Mouse (Mus musculus) gastrocnemius, postnatal 14 days (tissue): ENCODE results near the gene Slc16a11. TPM values are rescaled to one million over a fixed set of nuclear protein-coding genes. Genes with fewer than 3 reads are reported as not detected.

ENCODE experiments used
- DNase-seq: peaks from one replicate; pipeline ENCODE4 v3.0.0; 2021; ENCODE audit warnings: mixed read lengths
- intact Hi-C: fragments of 180-260 bp; cut with DNase I; formaldehyde crosslinking; loops from one replicate; pipeline ENCODE4 v1.15.1; 2025; ENCODE audit warnings: low total_unique reads
- total RNA-seq, 2 experiments: library from RNA; stranded (reverse); gene quantifications; 2 replicates each; pipeline ENCODE4 v1.2.3; 2021

The Slc16a11 gene
- total RNA-seq, 2 experiments from 2014 or later = 0.22 TPM; not detected in 1

DNA sequence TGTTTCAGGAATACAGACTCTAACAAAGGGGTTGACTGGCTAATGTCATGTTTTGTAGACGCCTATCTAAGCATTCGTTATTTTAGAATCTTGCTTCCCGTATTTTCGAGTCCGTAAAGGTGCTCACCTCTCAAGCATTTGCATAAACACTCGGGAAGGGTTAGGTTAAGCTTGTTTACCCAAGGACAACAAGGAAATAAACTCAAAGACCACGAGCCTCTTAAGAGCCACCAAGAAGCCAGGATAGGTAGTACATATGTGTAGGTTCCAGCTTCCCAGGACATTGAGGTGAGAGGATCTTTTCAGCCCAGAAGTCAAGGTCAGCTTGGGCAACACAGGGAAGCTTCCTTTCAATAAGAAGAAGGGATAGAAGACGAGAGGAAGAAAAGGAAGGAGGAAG, 13.4 kb upstream of the Slc16a11 start:
- intact Hi-C loops = no loop called here
- no peak for DNase-seq

DNA sequence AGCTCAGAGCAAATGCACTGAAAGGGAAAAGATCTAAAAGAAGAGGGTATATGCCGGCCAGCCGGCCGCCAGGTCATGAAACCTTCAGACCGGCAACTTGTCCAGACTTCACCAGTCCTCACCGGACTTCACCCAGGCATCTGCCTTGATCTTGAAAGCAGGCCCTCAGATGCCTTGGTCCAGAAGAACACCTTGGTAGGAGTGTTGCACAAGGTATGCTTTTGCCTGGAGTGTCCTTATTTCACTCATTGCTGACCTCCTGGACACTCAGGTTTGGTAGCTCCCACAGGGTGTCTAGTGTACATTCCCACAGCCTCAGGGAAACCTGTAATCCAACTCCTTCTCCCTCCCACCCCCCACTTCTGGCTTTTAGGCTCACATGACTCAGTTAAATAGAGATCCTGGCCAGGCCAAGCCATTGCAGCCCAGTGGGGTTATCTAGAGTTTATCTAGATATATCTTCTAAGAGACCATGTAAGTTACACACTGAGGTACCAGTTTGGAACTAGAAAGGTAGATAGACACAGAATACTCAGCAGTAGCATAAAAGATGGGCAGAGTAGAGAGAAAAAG, 12.4 kb upstream of the Slc16a11 start:
- DNase-seq = no peak
- intact Hi-C loops = loop anchor here (5.0 kb wide), 2 partner anchors 128 to 143 kb away; no protein-coding TSS in a partner anchor

DNA sequence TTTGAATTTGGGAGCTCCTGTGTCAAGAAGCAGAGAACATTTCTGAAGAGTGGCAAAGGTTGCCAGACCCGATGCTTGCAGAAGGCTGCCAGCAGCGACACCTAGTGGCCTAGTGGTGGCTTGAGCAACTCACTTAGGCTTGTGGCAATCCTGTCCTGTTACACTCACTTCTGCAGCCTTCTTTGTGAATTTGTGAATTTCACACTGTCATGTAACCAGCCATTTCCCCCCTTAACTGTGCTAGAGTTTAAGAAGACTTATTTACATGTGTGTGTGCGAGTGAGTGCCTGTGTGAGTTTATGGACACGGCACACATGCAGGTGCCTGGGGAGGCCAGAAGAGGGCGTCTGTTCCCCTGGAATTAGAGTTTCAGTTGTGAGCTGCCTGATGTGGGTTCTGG, 10.9 kb upstream of the Slc16a11 start:
- intact Hi-C loops = loop anchor here (5.0 kb wide), 2 partner anchors 129 to 144 kb away; no protein-coding TSS in a partner anchor
- DNase-seq = peak; percentile 85

DNA sequence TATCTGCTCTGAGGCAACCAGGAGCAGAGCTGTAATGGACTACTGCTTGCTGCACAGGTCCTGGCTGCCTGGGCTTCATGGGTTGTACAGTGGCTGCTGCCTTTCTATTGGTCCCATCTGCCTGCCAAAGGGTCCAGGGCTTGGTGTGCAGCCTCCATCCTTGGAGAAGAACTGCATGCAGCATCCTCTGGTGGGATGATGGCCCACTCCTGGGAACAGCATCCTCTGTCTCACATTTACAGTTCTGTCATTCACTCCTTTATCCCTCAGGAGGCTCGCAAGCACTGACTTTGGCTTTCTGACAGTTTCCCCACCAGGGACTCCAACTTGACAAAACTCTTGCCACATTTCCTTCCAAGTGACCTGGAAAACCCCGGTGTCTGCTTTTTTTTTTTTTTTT, 5.8 kb upstream of the Slc16a11 start:
- no peak for DNase-seq
- intact Hi-C loops = no loop called here

DNA sequence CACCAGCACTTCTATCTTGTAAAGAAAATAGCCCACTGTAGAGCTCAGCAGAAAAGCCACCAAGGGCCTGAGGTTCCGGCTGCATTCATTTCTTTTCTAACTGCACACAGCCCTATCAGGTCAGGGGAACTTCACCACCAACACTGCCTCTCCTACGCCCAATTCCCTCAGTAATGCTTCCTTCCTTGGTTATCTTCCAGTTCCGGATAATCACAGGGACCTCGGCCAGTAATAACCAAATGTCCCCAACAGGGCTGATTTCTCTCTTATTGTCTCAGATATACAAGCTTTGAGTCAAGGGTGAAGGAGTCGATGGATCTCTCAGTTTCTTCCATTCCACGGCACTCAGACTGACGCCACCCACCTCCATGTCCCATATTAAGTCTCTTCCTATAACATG, 5.3 kb upstream of the Slc16a11 start:
- intact Hi-C loops = no loop called here
- no peak for DNase-seq

DNA sequence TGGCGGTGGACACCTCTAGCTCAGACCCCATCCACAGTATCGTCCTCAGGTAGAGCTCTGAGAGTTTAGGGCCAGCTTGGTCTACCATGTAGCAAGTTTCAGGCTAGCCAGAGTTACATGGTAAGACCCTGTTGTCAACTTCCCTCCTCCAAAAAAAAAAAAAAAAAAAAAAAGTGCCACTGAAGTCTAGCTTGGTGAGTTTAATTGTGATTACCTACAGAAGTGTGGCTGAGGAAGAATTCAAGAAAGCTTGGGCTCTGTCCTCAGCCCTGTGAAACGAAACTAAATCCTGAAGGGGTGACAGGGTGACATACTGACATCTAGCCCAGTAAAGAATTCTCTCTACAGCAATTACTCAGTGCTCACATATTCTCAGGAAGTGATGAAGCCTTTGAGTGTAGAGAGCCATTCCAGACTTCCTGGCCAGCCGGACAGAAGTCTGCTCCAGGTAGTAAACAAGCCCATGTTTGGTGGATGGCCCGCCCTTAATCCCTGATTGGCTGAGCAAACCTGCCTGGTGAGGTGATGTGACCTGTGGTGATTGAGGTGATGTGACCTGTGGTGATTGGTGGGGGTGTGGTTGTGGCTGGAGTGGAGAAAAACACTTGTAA, 3.7 kb upstream of the Slc16a11 start:
- intact Hi-C loops = no loop called here
- DNase-seq = no peak

DNA sequence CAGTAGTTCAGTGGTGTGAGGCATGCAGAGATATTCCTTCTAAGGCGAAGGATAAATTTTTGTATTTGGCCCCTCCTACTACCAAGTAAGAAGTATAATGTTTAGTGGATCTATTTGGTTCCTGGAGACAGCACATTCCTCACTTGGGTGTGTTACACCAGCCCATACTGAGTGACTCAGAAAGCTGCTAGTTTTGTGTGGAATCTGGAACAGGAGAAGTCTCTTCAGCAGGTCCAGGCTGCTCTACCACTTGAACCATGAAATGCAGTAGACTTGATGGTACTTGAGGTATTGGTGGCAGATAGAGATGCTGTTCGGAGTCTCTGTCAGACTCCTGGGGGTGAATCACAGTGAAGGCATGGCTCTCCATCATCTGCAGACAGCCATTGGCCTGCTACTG, 1.9 kb upstream of the Slc16a11 start:
- no peak for DNase-seq

DNA sequence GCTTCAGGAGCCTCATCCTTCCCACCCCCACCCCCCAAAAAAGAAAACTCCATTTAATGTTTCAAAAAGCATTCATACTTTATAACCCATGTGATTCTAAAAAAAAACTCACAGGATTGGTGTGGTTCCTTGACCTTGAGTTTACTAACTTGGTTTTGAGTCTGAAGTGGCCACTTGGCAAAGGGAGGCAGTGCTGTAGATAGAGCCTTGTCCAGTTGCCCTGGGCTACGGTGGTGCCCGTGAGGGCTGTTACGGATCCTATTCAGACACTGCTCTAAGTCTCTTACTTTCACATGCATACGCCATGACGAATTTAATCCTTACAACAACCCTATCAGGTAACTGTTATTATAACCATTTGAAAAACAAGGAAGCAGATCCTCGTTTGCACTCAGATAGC, 580 bp upstream of the Slc16a11 start:
- intact Hi-C loops = loop anchor here (5.0 kb wide), 1 partner anchor 135 kb away; no protein-coding TSS in a partner anchor

More for the DNA sequence above, 1.9 kb upstream of the Slc16a11 start:
- intact Hi-C loops = loop anchor here (5.0 kb wide), 1 partner anchor 133 kb away; no protein-coding TSS in a partner anchor

DNA sequence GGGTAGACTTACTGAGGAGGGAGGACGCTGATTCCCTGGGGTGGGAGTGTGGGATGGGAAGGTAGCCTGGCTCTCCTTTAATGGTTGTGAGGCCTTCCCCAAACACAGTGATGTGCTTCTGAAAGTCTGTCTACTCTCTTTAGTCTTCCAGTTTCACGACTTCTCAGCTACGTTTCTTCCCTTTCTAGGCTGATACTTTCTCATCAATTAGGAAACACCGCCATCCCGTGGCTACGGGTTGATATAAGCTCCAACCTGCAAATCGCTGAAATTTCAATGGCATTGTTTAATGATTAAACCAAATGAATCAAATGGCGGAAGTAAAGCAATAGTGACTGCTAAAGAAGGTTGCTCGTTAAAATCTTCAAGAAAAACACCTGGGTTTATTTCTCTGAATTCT, 344 bp downstream of the Slc16a11 start:
- no peak for DNase-seq
- intact Hi-C loops = loop anchor here (5.0 kb wide), 1 partner anchor 136 kb away; no protein-coding TSS in a partner anchor

More for the DNA sequence above, 580 bp upstream of the Slc16a11 start:
- no peak for DNase-seq

DNA sequence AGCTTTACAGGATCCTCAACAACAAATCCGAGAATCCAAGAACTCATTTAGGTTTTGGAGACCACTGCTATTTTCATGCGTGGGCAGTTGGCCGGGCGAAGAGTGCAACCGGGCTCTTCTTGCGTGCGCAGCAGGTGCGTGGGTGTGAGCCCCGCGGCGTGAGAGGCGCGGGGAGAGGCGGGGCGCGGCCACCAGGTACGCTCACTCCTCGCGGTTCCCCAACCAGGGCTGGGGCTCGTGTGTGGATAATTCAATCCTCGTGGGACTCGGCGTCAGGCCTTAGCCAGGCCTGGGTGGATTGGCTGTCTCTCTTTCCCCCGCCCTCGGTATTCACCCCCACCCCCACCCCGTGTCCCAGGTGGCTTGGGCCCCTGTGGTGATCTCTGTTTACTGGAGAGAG, 1.2 kb downstream of the Slc16a11 start:
- DNase-seq = no peak
- intact Hi-C loops = loop anchor here (5.0 kb wide), 1 partner anchor 136 kb away; no protein-coding TSS in a partner anchor

DNA sequence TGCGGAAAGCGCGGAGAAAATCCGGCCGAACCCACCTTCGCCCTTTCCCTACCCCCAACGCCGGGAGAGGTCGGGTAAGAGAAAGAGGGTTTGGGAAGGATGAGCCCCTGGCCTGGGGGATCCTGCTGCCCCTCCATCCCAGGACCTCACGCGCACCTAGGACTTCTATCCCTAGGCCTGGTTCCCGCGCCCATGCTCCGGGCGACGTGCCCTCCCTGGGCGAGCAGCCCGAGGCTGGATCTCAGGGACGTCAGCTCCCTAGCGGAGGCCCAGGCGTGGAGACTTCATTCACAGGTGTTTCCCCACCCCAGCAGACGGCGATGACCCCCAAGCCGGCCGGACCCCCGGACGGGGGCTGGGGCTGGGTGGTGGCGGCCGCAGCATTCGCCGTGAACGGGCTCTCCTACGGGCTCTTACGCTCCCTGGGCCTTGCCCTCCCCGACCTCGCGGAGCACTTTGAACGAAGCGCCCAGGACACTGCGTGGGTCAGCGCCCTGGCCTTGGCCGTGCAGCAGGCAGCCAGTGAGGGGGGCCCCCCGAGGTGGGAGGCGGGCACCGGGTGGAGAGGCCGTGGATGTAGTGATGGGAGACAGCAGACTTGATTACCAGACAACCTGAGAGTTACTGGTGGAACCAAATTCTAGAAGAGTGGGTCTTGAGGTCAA, 1.8 kb downstream of the Slc16a11 start:
- intact Hi-C loops = loop anchor here (5.0 kb wide), 1 partner anchor 137 kb away; no protein-coding TSS in a partner anchor
- DNase-seq = no peak

DNA sequence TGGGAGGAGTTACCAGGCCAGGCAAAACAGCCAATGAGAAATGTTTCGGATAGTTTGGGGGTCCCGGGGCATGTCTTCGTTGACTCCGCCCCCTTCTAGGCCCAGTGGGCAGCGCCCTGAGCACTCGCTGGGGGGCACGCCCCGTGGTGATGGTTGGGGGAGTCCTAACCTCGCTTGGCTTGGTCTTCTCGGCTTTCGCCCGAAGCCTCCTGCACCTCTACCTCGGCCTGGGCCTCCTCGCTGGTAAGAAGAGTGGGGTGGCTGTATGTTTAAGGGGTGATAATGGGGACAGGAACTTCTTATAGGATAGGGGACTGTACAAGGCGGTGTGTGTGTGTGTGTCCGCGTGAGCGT, 2.3 kb downstream of the Slc16a11 start:
- intact Hi-C loops = loop anchor here (5.0 kb wide), 1 partner anchor 138 kb away; no protein-coding TSS in a partner anchor
- no peak for DNase-seq

DNA sequence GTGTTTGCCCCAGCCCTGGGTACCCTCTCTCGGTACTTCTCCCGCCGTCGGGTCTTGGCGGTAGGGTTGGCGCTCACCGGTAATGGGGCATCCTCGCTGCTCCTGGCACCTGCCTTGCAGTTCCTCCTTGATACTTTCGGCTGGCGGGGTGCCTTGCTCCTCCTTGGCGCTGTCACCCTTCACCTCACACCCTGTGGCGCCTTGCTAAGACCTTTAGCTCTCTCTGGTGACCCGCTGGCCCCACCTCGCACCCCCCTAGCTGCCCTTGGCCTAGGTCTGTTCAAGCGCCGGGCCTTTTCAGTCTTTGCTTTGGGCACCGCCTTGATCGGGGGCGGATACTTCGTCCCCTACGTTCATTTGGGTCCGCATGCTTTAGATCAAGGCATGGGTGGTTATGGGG, 2.7 kb downstream of the Slc16a11 start:
- intact Hi-C loops = no loop called here
- no peak for DNase-seq

DNA sequence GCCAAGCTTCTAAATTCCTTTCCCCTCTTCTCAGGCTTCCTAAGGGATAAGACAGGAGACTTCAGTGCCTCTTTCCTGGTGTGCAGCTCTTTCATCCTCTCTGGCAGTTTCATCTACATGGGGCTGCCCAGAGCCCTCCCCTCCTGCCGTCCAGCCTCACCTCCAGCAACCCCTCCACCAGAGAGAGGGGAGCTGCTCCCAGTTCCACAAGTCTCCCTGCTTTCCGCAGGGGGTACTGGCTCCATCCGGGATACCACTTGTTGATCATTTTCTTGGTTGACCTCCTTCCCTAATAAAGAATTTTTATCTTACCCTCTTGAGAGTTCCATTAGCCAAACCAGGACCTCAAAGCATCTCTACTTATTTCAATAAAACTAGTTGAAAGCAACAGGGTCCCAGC, 3.6 kb downstream of the Slc16a11 start:
- intact Hi-C loops = no loop called here
- no peak for DNase-seq

DNA sequence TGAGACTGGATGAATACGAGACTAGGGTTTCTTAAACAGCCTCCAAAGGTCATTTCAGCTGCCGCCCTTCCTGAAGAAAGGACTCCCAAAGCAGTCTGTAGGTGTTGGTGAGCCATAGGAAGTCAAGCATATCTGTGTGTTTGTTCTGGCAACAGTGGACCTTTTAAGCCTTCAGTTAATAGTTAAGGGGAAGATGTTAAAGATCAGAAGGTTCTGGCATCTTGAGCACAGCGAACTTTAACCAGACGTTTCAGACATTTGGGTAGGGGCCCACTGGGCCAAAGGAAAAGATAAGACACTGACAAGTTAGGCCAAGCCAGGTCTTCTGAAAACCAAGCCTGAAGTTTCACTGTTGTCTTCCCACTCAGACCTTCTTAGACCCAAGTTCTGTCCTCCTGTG, 5.5 kb downstream of the Slc16a11 start:
- intact Hi-C loops = no loop called here
- DNase-seq = no peak

DNA sequence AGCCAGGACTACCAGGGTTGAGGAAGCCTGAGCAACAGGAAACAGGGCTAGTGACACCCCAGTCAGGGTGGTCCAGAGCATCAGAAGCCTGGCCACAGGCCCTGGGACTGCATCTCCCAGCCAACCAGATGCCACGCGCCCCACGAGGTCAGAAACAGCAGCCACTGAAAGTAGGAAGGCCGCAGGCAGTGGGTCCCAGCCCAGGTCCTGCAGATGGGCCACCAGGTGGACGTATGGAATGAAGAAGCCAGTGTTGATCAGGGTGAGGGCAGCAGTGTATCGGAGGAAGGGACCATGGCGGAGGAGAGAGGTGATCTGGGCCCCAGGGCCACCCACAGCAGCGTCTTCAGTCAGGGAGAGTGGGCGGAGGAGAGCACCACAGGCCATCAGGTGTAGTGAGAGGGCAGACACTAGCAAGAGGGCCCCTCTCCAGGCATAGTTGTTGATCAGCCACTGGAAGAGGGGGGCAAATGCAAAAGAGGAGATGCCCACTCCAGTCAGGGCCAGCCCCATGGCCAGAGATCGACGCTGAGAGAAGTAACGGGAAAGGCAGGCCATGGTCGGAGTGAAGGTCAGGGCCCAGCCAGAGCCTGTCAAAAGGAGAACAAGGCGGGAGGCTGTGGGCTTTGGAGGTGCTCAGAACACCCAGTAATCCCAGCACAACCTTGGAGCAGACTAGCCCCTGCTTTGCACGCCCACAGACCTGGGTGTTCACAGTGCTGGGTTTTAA, 6.4 kb downstream of the Slc16a11 start:
- intact Hi-C loops = no loop called here
- DNase-seq = no peak

DNA sequence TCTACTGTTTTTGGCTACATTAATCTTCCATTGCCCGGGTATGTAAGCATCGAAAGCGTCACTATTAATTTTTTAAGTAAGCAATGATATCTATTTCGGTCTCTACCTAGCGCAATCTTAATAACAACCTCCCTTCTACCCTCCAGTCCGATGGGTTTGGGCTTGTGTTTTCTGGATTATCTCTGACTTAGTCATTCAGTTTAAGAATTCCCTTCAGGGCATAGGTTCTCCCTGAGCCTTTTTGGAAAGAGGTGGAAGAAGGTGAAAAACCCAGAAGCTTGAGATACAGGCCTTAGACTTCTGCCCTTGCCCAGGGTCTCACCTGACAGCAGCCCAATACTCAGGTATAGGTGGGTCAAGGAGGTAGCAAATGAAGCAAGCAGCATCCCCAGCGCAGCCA, 7.3 kb downstream of the Slc16a11 start:
- intact Hi-C loops = no loop called here
- no peak for DNase-seq

DNA sequence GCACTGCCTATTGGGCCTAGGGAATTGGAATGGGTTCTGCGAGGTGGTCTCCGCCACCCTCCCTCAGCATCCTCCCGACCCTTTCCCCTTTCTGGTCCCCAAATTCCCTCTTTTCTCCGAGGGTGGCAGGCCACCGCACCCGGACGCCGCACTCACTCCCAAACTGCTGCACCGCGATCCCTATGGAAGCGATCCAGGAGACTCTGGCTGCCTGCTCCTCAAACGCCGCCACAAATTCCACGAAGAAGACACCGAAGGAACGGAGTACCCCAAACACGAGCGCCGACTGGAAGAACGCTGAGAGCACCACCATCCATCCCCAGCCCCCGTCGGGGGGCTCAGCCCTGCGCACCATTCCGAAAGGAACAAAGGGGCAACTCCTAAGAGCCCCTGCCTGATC, 7.8 kb downstream of the Slc16a11 start:
- intact Hi-C loops = no loop called here
- DNase-seq = no peak

DNA sequence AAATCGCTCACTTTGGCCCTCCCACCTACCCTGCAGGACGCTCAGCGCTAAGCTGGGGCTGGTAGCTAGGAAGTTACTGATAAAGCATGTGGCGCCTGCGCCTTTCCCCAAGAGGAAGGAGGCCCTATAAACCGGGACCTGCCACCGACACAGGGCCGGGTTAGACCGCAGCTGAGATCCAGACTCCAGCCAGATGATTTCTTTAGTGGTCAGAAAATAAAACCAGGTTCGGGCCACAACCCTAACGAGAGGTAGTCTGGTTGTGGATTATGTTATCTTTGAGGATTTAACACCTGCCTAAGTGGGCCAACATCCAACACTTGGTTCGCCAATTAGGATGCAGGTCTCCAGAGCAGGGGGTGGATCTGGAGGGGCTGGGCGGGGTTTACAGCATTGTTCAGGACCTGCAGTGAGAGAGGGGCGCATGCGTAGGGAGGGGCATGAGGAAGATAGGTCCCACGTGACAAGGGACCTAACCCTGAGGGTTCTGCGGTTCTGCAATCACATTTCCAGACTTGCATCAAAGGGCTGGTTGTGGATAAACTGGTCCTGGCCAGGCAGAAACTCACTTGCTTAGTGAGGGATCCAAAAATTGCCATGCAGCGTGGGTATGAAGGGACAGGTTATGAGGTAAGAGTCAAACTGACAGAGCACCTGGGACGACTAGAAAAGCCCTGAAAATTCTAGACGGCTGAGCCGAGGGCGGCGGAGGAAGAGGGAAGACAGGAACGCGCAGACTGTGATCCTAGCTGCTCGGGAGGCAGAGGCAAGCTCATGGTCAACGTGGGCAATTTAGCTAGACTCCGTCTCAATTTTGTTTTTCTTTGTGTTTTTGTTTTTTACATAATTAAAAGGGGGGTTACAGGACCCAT, 8.4 kb downstream of the Slc16a11 start, which contains the start of gene Slc16a13:
Slc16a13 (minus strand) TSS at position 334 of the 872 bp plus-strand sequence.
- peak; percentile 85 for DNase-seq
- intact Hi-C loops = no loop called here
